Mouse (Mus musculus) small intestine, adult 2 months (tissue): Measurements from ENCODE around the gene Prss56. TPM values are rescaled to one million over a fixed set of nuclear protein-coding genes. Genes with fewer than 3 reads are reported as not detected.
A peak's percentile ranks its signal among the peaks of the same experiment; 100 is the strongest.

Experiments
- H3K27ac ChIP-seq: fragments of 200-500 bp; 2 replicates; pipeline ENCODE4 v1.5.1; 2012; ENCODE audit warnings: low read depth, low read length, control low read depth, inconsistent platforms; ENCODE audit not compliant: insufficient read depth
- H3K27me3 ChIP-seq: fragments of 200-500 bp; 2 replicates; pipeline ENCODE4 v1.6.1; 2012; ENCODE audit warnings: mild to moderate bottlenecking, moderate library complexity, low read length, inconsistent platforms; ENCODE audit not compliant: control insufficient read depth, insufficient read depth
- H3K36me3 ChIP-seq: fragments of 200-500 bp; 2 replicates; pipeline ENCODE4 v1.6.1; 2012; ENCODE audit warnings: mild to moderate bottlenecking, low read length, control low read depth, inconsistent platforms; ENCODE audit not compliant: control insufficient read depth, insufficient read depth
- H3K4me1 ChIP-seq: fragments of 200-500 bp; 2 replicates; pipeline ENCODE4 v1.6.1; 2012; ENCODE audit warnings: low read length, inconsistent platforms, mixed read lengths; ENCODE audit not compliant: control insufficient read depth, insufficient read depth, insufficient read length
- H3K4me3 ChIP-seq: fragments of 200-500 bp; 2 replicates; pipeline ENCODE4 v1.5.1; 2012; ENCODE audit warnings: low read depth, mild to moderate bottlenecking, control low read depth, inconsistent platforms, low read length, moderate library complexity
- CTCF ChIP-seq: fragments of 200-500 bp; IDR thresholded peaks from 2 replicates; pipeline ENCODE4 v1.5.1; 2012; ENCODE audit warnings: low read depth, mild to moderate bottlenecking, control low read depth, inconsistent platforms, low read length, moderate library complexity, mixed read lengths; ENCODE audit not compliant: insufficient replicate concordance, insufficient read length; ENCODE audit errors: extremely low read depth
- POLR2A ChIP-seq: fragments of 200-500 bp; IDR thresholded peaks from 2 replicates; pipeline ENCODE4 v1.6.1; 2012; ENCODE audit warnings: low read depth, mild to moderate bottlenecking, control low read depth, inconsistent platforms, low read length, moderate library complexity
- WGBS: fragments of 180-500 bp; shearing (Covaris S2); methylation state at CpG from one replicate; pipeline ENCODE4 v1.1.7; 2018; 5-methylcytosine and 5-hydroxymethylcytosine counted together
- polyA plus RNA-seq: library from polyadenylated mRNA; depleted of rRNA; stranded (reverse); fragments of >200 nt; gene quantifications from 2 replicates; pipeline ENCODE4 v1.2.3, GENCODE M21; 2012

Prss56 gene
- polyA plus RNA-seq, 1 experiment: not detected

GRCm38 (mm10) chr1:87171312-87171711 is 11.8 kb upstream of the Prss56 start:
- Histone ChIP-seq H3K27ac (no peak overlapping the region), H3K27me3 (peaks cover 13% of the 10 kb centered on the region)
- 78% methylated on average over 1 of the region's 1 CpGs for WGBS

GRCm38 (mm10) chr1:87172316-87172715 is 10.8 kb upstream of the Prss56 start:
- TF ChIP-seq CTCF (no peak), POLR2A (no peak)
- H3K4me1 ChIP-seq: no peaks in the 10 kb centered on the region
- 80% methylated on average over 9 of the region's 9 CpGs for WGBS
- peaks cover 13% of the 10 kb centered on the region; the same call in 1 of the 2 replicates for H3K27me3 ChIP-seq
- H3K4me3 ChIP-seq: no peak overlapping the region
- no peak overlapping the region for H3K27ac ChIP-seq
- H3K36me3 ChIP-seq: no peaks in the 10 kb centered on the region

More at GRCm38 (mm10) chr1:87171312-87171711, 11.8 kb upstream of the Prss56 start:
- TF ChIP-seq POLR2A (no peak), CTCF (no peak)
- no peaks in the 10 kb centered on the region for H3K36me3 ChIP-seq
- no peak overlapping the region for H3K4me3 ChIP-seq
- no peaks in the 10 kb centered on the region for H3K4me1 ChIP-seq

GRCm38 (mm10) chr1:87174006-87174955 is 8.8 kb upstream of the Prss56 start:
- Histone ChIP-seq H3K36me3 (no peaks in the 10 kb centered on the region), H3K4me3 (0 out of 2 replicates have a peak overlapping the region, but pooled peaks have one; percentile 13), H3K4me1 (no peaks in the 10 kb centered on the region), H3K27ac (no peak overlapping the region), H3K27me3 (peaks cover 12% of the 10 kb centered on the region; the same call in 1 of the 2 replicates)
- no peak for TF ChIP-seq POLR2A
- peak; percentile 76; the same call in 1 of the 2 replicates for TF ChIP-seq CTCF
- WGBS: 24% methylated on average over 28 of the region's 28 CpGs

- H3K4me3 ChIP-seq: no peak overlapping the region
- no peaks in the 10 kb centered on the region for H3K27me3 ChIP-seq
- H3K27ac ChIP-seq: no peak overlapping the region
- WGBS: 13% methylated on average over 11 of the region's 11 CpGs
- H3K36me3 ChIP-seq: no peaks in the 10 kb centered on the region
- TF ChIP-seq CTCF (no peak), POLR2A (no peak)
- no peaks in the 10 kb centered on the region for H3K4me1 ChIP-seq
These were observed 7.2 kb upstream of the Prss56 start for GRCm38 (mm10) chr1:87175852-87176292.

GRCm38 (mm10) chr1:87180896-87181295 is 2.2 kb upstream of the Prss56 start:
- no peak overlapping the region for H3K4me3 ChIP-seq
- WGBS: 46% methylated on average over 5 of the region's 5 CpGs
- peaks cover 5% of the 10 kb centered on the region; the same call in 1 of the 2 replicates for H3K27me3 ChIP-seq
- H3K36me3 ChIP-seq: no peaks in the 10 kb centered on the region
- TF ChIP-seq POLR2A (no peak), CTCF (no peak)
- peaks cover 3% of the 10 kb centered on the region; the same call in 1 of the 2 replicates for H3K4me1 ChIP-seq
- no peak overlapping the region for H3K27ac ChIP-seq

GRCm38 (mm10) chr1:87183998-87184750 is 1.1 kb downstream of the Prss56 start:
- Histone ChIP-seq H3K4me1 (peaks cover 11% of the 10 kb centered on the region; the same call in 1 of the 2 replicates), H3K36me3 (no peaks in the 10 kb centered on the region), H3K27ac (no peak overlapping the region), H3K27me3 (peaks cover 18% of the 10 kb centered on the region), H3K4me3 (no peak overlapping the region)
- TF ChIP-seq CTCF (no peak), POLR2A (no peak)
- WGBS: 28% methylated on average over 15 of the region's 15 CpGs
